Mouse (Mus musculus): ENCODE measurements at regions not wholly inside any gene's neighbourhood (a gene's known extent, or its start where the extent isn't known, plus 50 kb on each side); places are given as distances from the start of the nearest gene placed in this dataset.

DNA sequence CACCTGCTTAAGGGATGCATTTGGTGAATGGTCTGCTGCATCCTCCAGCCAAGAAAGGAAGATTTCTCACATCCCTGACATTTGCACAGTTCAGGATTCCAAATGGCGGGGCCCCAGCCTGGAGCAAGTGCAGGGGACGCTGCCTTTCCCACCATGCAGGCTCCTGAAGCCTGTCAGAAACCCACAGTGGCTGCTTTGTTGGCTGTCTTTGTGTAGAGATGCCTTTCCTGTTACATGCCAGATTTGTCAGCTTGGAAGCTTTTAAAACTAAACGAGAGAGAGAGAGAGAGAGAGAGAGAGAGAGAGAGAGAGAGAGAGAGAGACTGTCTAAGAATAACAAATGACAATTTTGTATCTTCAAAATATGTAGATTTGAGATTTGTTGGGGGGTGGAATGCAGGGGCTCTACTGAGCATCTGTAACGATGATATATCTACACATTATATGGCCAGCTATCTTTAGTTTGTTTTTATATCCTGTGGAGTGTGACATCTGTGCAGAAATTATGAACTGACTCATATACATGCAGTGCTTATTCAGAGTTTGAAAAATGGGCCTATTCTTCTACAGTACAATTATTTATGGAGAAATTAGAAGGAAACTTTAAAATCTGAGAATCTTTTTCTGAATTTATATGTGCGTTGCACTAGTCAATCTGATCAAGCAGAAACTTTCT is 164.0 kb downstream of the Rpl36a-ps1 start:
- no peak for ATAC-seq (ENCODE audit: low read depth)
- Histone ChIP-seq H3K27me3 (ENCODE audit: control insufficient read depth, insufficient read depth, low read length) (no peaks in the 10 kb centered on the region), H3K27ac (ENCODE audit: low read depth, low read length) (no peak overlapping the region), H3K9me3 (ENCODE audit: control insufficient read depth, low read length) (no peaks in the 10 kb centered on the region), H3K9ac (replicated peaks; ENCODE audit: low read depth, low read length) (no peak overlapping the region), H3K36me3 (ENCODE audit: control insufficient read depth, insufficient read depth, low read length) (no peaks in the 10 kb centered on the region), H3K4me1 (ENCODE audit: control insufficient read depth, insufficient read depth, low read length) (peaks cover 6% of the 10 kb centered on the region; the same call in 1 of the 2 replicates), H3K4me2 (ENCODE audit: low read depth, low read length) (no peak overlapping the region), H3K4me3 (ENCODE audit: low read depth, low read length) (no peak overlapping the region)
- WGBS, result 47% methylated on average over 5 of the region's 5 CpGs

DNA sequence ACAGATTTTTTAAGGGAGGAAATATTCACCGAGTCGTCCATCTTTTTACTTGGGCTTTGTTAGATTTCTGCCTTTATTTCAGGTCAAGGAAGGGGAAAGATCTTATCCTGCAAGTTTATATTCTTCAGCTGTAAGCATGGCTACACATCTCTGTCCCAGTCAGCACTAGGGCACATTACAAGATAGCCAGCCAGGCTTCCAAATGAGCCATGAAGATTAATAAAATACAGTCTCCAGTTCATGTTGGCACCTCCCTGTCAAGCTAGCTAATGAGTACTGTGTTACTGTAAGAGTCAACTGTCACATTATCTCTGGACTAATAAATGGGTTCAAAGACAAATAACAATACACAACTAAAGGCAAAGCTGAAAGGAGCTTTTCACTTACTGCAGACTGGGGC is 166.6 kb downstream of the Rpl36a-ps1 start:
- Histone ChIP-seq H3K9ac (replicated peaks; ENCODE audit: low read depth, low read length) (no peak overlapping the region), H3K4me1 (ENCODE audit: control insufficient read depth, insufficient read depth, low read length) (0 out of 2 replicates have a peak, but pooled peaks cover 3% of the 10 kb centered on the region), H3K9me3 (ENCODE audit: control insufficient read depth, low read length) (no peaks in the 10 kb centered on the region), H3K36me3 (ENCODE audit: control insufficient read depth, insufficient read depth, low read length) (no peaks in the 10 kb centered on the region), H3K4me3 (ENCODE audit: low read depth, low read length) (no peak overlapping the region), H3K27ac (ENCODE audit: low read depth, low read length) (no peak overlapping the region), H3K4me2 (ENCODE audit: low read depth, low read length) (no peak overlapping the region), H3K27me3 (ENCODE audit: control insufficient read depth, insufficient read depth, low read length) (no peaks in the 10 kb centered on the region)
- WGBS, result 56% methylated on average over 2 of the region's 2 CpGs
- no peak for ATAC-seq (ENCODE audit: low read depth)

DNA sequence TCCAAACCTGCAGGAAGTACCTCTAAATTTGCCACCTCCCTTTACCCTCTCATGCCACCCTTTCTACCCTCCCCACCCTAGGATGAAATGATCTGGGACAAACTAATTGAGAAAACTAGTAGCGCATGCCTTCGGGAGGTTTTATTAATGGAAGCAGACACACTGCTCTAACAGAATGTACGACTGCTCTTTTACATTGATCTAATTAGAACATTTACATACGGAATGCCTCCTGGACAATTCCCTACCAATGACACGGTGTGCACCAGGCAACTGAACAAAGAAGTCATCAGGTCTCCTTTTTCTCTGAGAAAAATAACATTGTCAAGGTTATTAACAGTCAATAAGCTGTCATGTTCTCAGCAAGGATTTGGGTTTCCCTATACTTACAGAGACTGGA is 180.5 kb downstream of the Rpl36a-ps1 start:
- 38% methylated on average over 5 of the region's 5 CpGs for WGBS
- Histone ChIP-seq H3K4me3 (ENCODE audit: low read depth, low read length) (no peak overlapping the region), H3K4me2 (ENCODE audit: low read depth, low read length) (no peak overlapping the region), H3K9me3 (ENCODE audit: control insufficient read depth, low read length) (no peaks in the 10 kb centered on the region), H3K9ac (replicated peaks; ENCODE audit: low read depth, low read length) (no peak overlapping the region), H3K36me3 (ENCODE audit: control insufficient read depth, insufficient read depth, low read length) (no peaks in the 10 kb centered on the region), H3K27ac (ENCODE audit: low read depth, low read length) (no peak overlapping the region), H3K4me1 (ENCODE audit: control insufficient read depth, insufficient read depth, low read length) (no peaks in the 10 kb centered on the region), H3K27me3 (ENCODE audit: control insufficient read depth, insufficient read depth, low read length) (no peaks in the 10 kb centered on the region)
- peak; percentile 33; the same call in 1 of the 2 replicates for ATAC-seq (ENCODE audit: low read depth)

DNA sequence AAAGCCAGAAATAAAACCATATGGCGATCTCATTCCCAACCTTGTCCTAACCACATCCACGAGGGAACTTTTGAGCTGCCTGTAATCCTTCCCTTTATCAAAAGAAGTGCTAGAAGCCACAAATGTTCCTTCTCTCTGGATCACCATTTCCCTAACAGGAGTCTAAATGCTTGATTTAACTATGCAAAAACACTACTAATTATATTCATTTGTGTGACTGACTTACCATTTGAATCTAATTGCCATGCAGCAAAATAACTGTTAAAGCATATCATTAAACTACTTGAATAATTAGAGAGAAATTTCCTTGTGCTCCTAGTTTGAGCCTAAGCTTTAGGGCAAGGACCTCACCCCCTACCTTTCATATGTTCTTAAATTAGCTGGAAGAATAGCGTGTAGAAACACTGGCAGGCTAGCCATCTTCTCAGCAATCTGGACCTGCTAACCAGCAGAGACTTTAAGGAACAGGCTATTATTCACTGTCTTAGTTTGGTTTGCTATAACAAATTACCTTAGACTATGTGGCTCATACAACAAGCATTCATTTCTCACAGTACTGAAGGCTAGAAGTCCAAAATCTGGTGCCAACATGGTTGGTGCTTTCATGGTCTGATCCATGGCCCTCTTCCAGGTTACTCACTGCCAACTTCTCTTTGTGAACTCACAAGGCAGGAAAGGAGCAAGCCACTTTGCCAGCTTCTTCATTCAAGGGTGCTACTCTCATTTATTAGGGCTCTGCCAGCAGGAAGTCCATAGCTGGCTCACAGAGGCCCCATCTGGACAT is 183.7 kb downstream of the Rpl36a-ps1 start:
- Histone ChIP-seq H3K27ac (ENCODE audit: low read depth, low read length) (no peak overlapping the region), H3K4me2 (ENCODE audit: low read depth, low read length) (no peak overlapping the region), H3K9ac (replicated peaks; ENCODE audit: low read depth, low read length) (no peak overlapping the region), H3K9me3 (ENCODE audit: control insufficient read depth, low read length) (no peaks in the 10 kb centered on the region), H3K4me3 (ENCODE audit: low read depth, low read length) (no peak overlapping the region), H3K36me3 (ENCODE audit: control insufficient read depth, insufficient read depth, low read length) (no peaks in the 10 kb centered on the region), H3K27me3 (ENCODE audit: control insufficient read depth, insufficient read depth, low read length) (no peaks in the 10 kb centered on the region), H3K4me1 (ENCODE audit: control insufficient read depth, insufficient read depth, low read length) (no peaks in the 10 kb centered on the region)
- peak; percentile 31; the same call in 1 of the 2 replicates for ATAC-seq (ENCODE audit: low read depth)
- WGBS, result 71% methylated on average over 3 of the region's 3 CpGs

DNA sequence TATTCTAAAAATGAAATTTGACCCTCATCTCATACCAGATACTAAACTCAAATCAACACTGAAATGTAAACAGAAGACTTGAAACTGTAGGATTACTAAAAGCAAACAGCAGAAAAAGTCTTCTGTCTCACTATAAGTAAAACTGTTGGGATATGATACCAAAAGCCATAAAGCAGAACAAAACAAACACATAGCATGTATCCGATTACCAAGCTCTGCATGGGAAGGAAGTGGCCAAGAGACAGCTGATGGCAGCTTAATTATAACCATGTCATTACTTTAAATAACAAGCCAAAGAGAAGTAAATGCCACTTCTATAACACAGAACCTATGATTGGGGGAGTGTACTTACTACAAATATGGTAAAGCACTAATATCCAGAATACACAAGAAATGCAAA is 186.0 kb downstream of the Rpl36a-ps1 start:
- WGBS, result 82% methylated on average over 1 of the region's 1 CpGs
- Histone ChIP-seq H3K27ac (ENCODE audit: low read depth, low read length) (no peak overlapping the region), H3K4me3 (ENCODE audit: low read depth, low read length) (no peak overlapping the region), H3K9me3 (ENCODE audit: control insufficient read depth, low read length) (no peaks in the 10 kb centered on the region), H3K36me3 (ENCODE audit: control insufficient read depth, insufficient read depth, low read length) (no peaks in the 10 kb centered on the region), H3K9ac (replicated peaks; ENCODE audit: low read depth, low read length) (no peak overlapping the region), H3K4me2 (ENCODE audit: low read depth, low read length) (no peak overlapping the region), H3K27me3 (ENCODE audit: control insufficient read depth, insufficient read depth, low read length) (no peaks in the 10 kb centered on the region), H3K4me1 (ENCODE audit: control insufficient read depth, insufficient read depth, low read length) (no peaks in the 10 kb centered on the region)
- no peak for ATAC-seq (ENCODE audit: low read depth)

DNA sequence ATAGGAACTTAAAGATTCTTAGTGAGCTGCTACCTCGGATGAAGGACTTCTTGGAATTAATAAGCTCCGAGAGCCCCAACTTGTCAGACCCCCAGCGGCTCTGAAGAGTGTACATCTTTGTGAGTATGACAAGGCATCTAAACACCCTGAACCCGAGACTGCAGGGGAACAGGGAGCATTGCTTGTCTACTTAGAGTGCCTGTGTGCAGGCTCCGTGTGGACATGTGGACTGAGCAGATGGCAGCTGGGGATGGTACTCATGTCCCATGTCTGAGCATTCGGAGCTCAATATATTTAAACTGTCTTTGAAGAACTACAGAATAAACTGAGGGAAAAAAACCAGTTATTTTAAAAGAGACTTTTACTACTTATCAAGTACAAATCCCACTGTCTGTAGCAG is 189.1 kb downstream of the Rpl36a-ps1 start:
- H3K9me3 ChIP-seq (ENCODE audit: control insufficient read depth, low read length), result no peaks in the 10 kb centered on the region
- H3K4me2 ChIP-seq (ENCODE audit: low read depth, low read length), result no peak overlapping the region
- H3K27me3 ChIP-seq (ENCODE audit: control insufficient read depth, insufficient read depth, low read length), result no peaks in the 10 kb centered on the region
- 82% methylated on average over 6 of the region's 6 CpGs for WGBS
- H3K36me3 ChIP-seq (ENCODE audit: control insufficient read depth, insufficient read depth, low read length), result no peaks in the 10 kb centered on the region
- no peak overlapping the region for H3K9ac ChIP-seq (replicated peaks; ENCODE audit: low read depth, low read length)
- no peak overlapping the region for H3K4me3 ChIP-seq (ENCODE audit: low read depth, low read length)
- H3K4me1 ChIP-seq (ENCODE audit: control insufficient read depth, insufficient read depth, low read length), result no peaks in the 10 kb centered on the region
- ATAC-seq (ENCODE audit: low read depth), result no peak
- no peak overlapping the region for H3K27ac ChIP-seq (ENCODE audit: low read depth, low read length)

DNA sequence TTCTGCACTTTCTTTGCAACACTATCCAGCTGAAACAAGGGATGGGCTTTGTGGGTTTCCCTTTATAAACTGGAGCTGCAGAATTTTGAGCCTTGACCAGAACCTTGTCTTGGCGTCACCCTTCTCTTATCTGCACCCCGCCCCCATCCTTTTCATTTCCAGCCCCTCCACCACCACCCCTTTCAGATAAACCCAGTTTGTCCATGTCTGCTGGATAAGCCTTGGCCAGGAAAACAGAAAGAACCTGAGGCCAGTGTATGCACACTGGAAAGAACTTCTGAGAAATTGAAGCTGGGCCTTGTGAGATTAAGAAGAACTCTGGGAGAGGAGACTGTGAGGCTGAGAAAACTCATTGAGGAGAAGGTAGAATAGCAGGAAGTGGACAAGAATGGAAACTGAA is 192.8 kb downstream of the Rpl36a-ps1 start:
- 93% methylated on average over 2 of the region's 2 CpGs for WGBS

DNA sequence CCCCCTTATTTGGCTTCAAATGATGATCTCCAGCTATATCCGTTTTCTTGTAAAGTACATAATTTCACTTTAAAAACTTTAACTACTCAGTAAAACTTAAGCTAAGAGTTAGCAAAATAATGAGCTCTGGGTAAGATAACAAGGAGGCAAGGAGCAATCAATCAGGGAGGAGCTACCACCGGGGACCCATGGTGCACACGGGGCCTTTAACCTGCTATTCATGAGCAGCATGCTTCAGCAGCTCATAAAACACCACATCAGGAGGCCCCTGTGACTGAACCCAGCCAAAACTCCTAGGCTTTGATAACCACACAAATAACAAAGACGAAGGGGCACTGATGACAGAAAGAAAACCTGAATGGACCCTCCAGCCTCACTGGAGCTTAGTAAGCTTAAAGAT is 202.1 kb downstream of the Rpl36a-ps1 start:
- Histone ChIP-seq H3K36me3 (ENCODE audit: control insufficient read depth, insufficient read depth, low read length) (no peaks in the 10 kb centered on the region), H3K4me3 (ENCODE audit: low read depth, low read length) (no peak overlapping the region), H3K27me3 (ENCODE audit: control insufficient read depth, insufficient read depth, low read length) (no peaks in the 10 kb centered on the region), H3K9ac (replicated peaks; ENCODE audit: low read depth, low read length) (no peak overlapping the region), H3K9me3 (ENCODE audit: control insufficient read depth, low read length) (no peaks in the 10 kb centered on the region), H3K4me1 (ENCODE audit: control insufficient read depth, insufficient read depth, low read length) (no peaks in the 10 kb centered on the region), H3K4me2 (ENCODE audit: low read depth, low read length) (no peak overlapping the region), H3K27ac (ENCODE audit: low read depth, low read length) (no peak overlapping the region)
- 26% methylated on average over 4 of the region's 4 CpGs for WGBS
- no peak for ATAC-seq (ENCODE audit: low read depth)

More for the DNA sequence above, 192.8 kb downstream of the Rpl36a-ps1 start:
- Histone ChIP-seq H3K36me3 (ENCODE audit: control insufficient read depth, insufficient read depth, low read length) (no peaks in the 10 kb centered on the region), H3K4me3 (ENCODE audit: low read depth, low read length) (no peak overlapping the region), H3K27ac (ENCODE audit: low read depth, low read length) (no peak overlapping the region), H3K9ac (replicated peaks; ENCODE audit: low read depth, low read length) (no peak overlapping the region), H3K27me3 (ENCODE audit: control insufficient read depth, insufficient read depth, low read length) (no peaks in the 10 kb centered on the region), H3K9me3 (ENCODE audit: control insufficient read depth, low read length) (no peaks in the 10 kb centered on the region), H3K4me2 (ENCODE audit: low read depth, low read length) (no peak overlapping the region), H3K4me1 (ENCODE audit: control insufficient read depth, insufficient read depth, low read length) (no peaks in the 10 kb centered on the region)
- no peak for ATAC-seq (ENCODE audit: low read depth)

DNA sequence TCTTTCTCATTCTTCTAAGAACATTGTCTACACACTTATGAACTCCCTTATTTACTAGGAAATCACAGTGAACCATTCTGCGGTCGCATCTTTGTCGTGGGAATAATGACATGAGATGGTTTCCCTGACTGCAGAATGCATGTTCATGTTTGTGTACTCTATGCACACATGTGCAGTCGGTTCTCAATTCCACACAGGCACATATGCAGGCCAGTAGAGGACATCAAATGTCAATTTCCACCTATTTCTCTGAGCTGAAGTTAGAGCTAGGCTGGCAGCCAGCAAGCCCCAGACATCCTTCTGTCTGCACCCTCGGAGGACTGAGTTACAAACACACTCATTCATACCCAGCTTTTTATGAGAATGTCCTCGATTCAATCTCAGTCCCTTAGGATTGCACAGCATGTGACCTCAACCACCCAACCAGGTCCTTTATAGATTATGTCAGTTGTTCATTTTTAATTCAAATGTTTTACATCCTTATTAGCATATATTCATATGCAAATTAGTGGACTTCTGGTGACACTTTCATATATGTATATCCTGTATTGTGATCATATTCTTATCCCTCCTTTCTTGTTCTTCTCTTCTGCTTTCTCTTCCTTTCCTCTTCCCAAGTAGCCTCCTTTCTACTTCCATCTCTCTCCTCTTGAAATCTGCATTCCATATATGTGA is 202.7 kb downstream of the Rpl36a-ps1 start:
- Histone ChIP-seq H3K4me2 (ENCODE audit: low read depth, low read length) (no peak overlapping the region), H3K4me3 (ENCODE audit: low read depth, low read length) (no peak overlapping the region), H3K9me3 (ENCODE audit: control insufficient read depth, low read length) (no peaks in the 10 kb centered on the region), H3K9ac (replicated peaks; ENCODE audit: low read depth, low read length) (no peak overlapping the region), H3K27me3 (ENCODE audit: control insufficient read depth, insufficient read depth, low read length) (no peaks in the 10 kb centered on the region), H3K4me1 (ENCODE audit: control insufficient read depth, insufficient read depth, low read length) (no peaks in the 10 kb centered on the region), H3K36me3 (ENCODE audit: control insufficient read depth, insufficient read depth, low read length) (no peaks in the 10 kb centered on the region), H3K27ac (ENCODE audit: low read depth, low read length) (no peak overlapping the region)
- no peak for ATAC-seq (ENCODE audit: low read depth)
- WGBS, result 59% methylated on average over 6 of the region's 6 CpGs
